Mouse (Mus musculus) CD4-positive helper T cell, adult 2 months (primary cell): ENCODE measurements around the gene Sec24c.
A peak's percentile ranks its signal among the peaks of the same experiment; 100 is the strongest.

Experiments used
- DNase-seq: peaks from one replicate; pipeline ENCODE4 v3.0.0-alpha.2; 2012; ENCODE audit warnings: low read depth, missing footprints, low spot score

Gene Sec24c

DNA sequence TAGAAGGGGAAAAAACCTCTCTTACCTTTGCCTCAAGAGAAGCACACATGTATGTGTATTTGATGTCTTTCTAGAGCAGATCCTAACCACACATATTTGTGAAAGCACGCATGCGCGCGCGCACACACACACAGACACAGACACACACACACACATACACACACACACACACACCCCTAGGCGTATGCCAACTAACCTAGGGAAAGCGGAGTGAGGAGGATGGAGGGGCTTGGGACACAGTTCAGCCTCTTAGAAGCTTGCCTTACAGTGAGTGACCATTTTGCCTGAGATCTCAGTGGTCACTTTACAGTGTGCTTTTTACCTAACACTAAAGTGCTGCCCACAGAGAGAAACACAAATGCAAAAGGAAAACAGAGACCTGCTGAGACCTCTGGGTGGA is 14.4 kb upstream of the Sec24c start:
- DNase-seq: no peak

DNA sequence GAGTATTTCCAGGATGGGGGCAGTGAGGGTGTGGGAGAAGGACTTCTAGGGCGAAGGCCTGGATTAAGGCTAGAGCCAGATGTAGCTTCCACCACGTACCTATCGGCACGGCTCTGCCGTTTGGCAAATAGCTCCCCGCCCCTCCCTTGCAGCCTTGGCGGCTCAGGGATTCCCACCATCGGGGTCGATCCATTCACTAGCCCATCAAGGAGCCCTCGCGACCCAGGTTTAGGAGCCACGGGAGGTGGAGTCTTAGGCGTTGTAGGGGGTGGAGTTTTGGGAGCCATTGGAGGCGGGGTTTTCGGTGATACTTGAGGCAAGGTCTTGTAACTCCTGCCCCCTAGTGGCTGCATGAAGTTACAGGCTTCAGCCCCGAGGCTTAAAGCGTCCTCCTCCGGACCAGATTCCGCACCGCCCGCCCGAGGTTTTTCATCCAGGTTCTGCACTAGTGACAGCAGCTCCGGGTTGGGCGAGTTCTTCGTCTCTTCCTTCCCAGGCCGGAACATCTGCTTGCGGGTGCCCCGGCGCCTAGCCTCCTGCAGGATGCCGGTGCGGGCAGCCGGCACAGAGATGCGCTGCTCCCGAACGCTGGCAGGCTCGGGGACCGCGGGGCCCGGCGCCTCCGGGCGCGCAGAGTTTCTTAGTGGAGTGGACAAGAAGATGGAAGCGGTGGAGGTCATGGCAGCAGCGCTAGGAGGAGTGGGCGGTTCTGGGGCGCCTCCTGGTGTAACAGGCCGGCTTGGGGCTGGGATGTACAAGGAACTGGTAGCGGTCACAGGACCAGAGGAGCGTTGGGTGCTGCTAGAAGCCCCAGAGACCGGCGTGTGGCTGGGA is 13.1 kb upstream of the Sec24c start:
- DNase-seq: peak; percentile 94

- DNase-seq: no peak
Measured at GRCm38 (mm10) chr14:20661661-20662331, 12.3 kb upstream of the Sec24c start.

- DNase-seq: no peak
Measured at GRCm38 (mm10) chr14:20662740-20663139, 11.4 kb upstream of the Sec24c start.

DNA sequence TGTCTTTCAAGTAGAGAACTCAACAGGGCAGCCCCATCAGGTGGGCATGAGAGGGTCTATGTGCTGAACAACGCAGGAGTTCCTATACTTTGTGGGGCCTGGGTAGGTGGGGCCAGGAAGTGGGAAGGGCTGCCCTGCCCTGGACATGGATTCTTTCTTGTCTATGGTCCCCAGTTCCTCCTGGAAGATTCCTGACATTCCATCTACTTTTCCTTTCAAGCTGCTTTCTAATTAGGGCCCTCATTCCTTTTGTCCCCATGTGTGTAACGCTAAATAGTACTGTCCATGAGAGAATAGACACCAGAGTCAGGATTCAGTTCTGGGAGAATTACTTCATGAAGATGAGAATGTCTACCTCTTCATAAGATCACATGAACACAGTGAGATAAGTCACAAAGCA is 10.5 kb upstream of the Sec24c start:
- DNase-seq: no peak

DNA sequence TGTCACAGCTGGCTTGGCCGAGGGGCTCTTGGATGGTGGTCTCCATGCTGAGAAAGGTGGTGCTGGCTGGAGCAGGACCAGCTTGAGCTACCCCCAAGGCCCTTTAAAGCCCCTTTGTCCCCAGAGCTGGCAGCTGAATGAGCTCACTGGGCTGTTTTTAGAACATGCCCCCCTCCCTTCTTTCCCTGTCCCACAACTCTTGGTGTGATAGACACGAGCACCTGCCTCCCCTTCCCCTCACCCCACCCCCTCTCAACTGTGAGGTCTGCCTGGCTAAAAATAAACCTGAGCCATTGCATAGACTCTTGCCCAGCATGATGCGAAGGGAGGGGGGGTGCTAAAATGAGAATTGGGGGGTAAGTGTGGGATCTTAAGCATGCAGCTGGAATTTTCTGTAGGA is 9.7 kb upstream of the Sec24c start:
- no peak for DNase-seq

GRCm38 (mm10) chr14:20667469-20667868 is 6.6 kb upstream of the Sec24c start:
- no peak for DNase-seq

DNA sequence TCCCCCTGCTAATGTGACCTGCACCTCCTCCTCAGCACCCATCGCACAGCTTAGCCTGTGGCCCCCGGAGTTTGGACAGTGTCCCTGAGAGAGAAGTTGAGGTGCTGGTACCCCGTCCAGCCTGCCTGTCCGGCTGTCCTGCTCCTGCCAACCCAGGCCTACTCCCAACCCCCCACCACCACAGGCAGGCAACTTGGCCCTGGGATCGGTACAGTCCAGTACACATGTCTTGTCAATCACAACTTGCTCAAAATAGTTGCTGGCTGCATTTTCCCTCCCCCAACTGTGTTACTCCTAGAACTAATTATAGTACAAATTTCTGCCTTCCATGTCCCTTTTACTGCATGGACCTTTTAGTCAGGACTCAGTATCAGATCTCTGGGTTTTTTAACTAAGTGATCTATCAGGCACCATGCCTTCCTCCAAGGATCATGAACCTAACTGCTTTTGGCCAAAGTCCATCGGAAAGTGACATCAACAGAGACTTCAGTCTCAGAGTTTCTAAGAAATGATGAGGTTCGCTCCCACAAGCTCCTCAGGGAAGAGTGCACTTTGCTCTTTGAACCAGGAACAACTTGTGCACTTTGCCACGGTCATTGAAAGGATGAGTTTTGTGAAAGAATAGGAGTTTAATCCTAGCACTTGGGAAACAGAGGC is 5.8 kb upstream of the Sec24c start, which contains the start of gene Synpo2l:
Synpo2l (minus strand) TSS at position 201 of the 657 bp plus-strand sequence.
- DNase-seq: no peak

GRCm38 (mm10) chr14:20672990-20673389 is 1.1 kb upstream of the Sec24c start:
- DNase-seq: peak; percentile 68

DNA sequence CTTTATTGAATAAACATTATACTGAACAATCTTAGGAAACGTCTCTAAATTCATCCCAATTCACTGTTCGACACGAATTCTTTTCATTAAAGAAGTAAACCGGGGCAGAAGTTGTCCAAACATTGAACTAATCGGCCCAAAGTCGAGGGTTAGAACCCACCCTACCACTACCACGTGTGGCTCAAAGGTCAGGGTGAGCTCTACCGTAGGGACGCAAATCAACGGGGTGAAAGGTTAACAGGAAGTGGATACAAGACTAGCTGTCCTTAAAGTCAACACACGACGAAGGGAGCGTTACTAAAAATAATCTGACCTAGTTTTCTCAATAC is 409 bp upstream of the Sec24c start:
- no peak for DNase-seq

DNA sequence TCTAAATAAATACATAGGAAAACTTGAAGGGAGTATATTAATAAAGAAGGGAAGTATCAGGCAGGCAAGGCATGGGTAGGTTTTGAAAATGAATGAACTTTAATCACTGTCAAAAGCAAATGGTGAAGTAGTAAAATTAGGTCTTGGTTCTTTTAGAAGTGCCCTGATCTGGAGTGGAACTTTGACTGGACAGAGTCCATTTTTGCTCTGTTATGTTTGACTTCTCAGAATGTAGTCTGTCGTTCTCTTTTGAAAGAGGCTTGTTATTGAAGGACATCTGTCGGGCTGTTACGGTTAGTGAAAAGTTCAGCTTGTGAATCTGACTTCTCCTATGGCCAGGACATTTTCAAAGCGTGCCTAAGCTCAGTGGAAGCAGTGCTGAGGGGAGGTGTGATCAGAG is 3.8 kb downstream of the Sec24c start:
- DNase-seq: no peak

DNA sequence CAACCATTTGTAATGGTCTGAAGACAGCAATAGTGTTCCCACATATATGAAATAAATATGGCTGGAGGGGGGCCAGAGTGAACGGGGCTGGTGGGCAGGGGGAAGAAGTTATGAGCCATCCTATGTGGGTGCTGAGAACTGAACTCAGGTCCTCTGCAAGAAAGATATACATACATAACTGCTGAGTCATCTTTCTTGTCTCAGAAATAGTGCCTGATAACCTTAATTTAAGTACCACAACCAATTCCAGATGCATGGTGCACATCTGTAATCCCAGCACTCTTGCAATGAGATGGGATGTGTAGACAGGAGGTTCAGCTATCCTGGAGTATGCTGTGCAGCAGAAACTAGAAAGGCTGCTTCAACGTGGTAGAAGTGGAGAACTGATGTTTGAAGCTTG is 7.6 kb downstream of the Sec24c start:
- no peak for DNase-seq

DNA sequence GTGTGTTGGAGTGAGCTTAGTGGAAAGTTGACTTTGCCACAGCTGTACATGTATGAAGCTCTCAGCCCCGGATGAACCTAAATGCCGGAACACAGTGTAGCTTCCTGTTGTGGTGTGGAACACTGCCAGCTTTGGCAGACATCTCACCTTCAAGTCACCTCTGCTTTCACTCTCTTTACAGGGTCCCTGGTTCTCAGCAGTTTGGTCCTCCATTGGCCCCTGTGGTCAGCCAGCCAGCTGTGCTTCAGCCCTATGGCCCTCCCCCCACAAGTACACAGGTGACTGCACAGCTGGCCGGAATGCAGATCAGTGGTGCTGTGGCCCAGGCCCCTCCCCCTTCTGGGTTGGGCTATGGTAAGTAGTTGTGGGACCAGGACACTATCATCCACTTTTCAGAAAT is 8.4 kb downstream of the Sec24c start:
- peak; percentile 90 for DNase-seq

- DNase-seq: no peak
Measured at GRCm38 (mm10) chr14:20686576-20686975, 12.5 kb downstream of the Sec24c start.

DNA sequence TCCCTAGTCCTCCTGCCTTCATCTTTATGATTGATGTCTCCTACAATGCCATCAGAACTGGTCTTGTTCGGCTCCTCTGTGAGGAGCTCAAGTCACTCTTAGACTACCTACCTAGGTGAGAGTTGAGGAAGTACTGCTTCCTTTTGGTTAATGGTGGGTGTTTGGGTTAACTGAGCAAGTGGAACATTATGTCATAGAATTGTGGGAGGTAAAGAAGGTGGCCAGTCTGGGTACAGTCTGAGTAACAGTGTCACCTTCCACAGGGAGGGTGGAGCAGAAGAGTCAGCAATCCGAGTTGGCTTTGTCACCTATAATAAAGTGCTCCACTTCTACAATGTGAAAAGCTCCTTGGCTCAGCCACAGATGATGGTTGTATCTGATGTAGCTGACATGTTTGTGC is 14.9 kb downstream of the Sec24c start:
- DNase-seq: peak; percentile 19

DNA sequence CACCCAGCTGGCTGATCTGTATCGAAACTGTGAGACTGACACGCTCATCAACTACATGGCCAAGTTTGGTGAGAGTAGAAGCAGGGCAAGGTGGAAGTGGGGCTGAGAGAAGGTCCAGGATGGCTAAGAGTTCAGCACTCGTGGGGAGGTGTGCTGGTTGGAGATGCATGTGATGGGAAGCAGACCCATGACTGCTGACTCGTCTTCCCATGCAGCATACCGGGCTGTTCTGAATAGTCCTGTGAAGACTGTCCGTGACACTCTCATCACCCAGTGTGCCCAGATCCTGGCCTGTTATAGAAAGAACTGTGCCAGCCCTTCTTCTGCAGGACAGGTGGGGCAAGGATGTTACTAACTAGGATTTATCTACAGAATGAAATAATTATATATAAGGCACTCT is 17.7 kb downstream of the Sec24c start:
- DNase-seq: no peak

DNA sequence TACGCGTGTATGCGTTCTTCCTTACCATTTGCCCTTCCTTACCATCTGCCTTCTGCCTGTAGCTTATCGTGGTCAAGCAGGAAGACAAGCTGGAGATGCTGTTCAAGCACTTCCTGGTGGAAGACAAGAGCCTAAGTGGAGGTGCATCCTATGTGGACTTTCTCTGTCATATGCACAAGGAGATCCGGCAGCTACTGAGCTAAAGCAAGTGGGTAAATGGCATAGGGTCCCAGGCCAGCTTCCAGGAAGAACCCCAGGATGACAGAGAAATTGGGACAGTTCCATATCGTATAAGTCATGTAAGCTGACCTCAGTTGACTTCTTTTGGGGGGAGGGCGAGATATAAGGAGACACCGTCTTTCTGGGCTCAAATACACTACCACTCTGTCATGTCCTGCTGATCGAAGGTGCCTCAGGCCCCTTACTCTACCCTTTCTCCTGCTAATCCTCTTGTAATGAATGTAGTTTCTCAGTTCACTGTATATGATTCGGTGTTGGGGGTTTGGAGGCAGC is 19.5 kb downstream of the Sec24c start:
- DNase-seq: no peak

GRCm38 (mm10) chr14:20694185-20694883 is 20.2 kb downstream of the Sec24c start:
- DNase-seq: peak; percentile 25

- peak; percentile 95 for DNase-seq
Measured at GRCm38 (mm10) chr14:20694884-20695760, 21.0 kb downstream of the Sec24c start, which contains the start of gene Fut11. Fut11 (plus strand) TSS chr14:20694968.

GRCm38 (mm10) chr14:20695761-20696520 is 21.8 kb downstream of the Sec24c start:
- DNase-seq: peak; percentile 21
